Mouse (Mus musculus) cerebellum, postnatal 14 days (tissue): Measurements from ENCODE around the gene Narfl.

ENCODE experiments used
- DNase-seq, 2 experiments: peaks; one replicate each; pipeline ENCODE4 v3.0.0; 2021; ENCODE audit warnings: mixed read lengths in 2 of 2

Narfl gene

DNA sequence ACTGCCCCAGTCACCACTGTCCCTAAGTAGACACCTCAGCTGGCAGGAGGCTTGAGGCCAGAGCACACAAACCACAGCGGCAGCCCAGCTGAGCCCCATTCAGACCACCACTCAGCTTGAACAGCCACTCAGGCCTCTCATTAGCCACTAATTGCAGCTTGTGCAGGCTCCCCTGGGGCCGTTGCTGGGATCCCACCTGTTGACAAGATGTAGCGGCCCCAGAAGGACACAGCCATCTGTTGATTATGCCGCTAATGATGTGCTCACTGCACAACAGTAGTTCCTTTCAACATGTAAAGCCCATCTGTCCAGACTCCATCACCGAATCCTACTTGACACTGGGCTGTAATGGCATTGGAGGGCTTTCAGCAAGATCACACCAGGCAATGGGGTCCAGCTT is 7.7 kb upstream of the Narfl start:
- no peak for DNase-seq

DNA sequence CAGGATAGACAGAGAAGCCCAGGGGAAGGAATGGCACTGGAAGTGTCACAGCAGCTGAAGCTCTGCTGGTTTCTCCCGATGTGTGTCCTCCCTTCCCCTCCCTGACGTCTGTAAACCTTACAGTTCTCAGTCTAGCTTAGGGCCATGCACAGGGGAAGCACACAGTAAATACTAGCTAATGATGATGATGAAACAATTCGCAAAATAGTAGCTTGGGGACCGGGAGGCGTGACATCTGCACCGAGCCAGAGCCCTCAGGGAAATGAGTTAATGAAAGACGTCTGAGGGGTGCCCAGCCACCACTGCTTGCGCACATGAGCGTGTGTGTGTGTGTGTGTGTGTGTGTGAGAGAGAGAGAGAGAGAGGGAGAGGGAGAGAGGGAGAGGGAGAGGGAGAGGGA is 4.2 kb upstream of the Narfl start:
- DNase-seq, result no peak

DNA sequence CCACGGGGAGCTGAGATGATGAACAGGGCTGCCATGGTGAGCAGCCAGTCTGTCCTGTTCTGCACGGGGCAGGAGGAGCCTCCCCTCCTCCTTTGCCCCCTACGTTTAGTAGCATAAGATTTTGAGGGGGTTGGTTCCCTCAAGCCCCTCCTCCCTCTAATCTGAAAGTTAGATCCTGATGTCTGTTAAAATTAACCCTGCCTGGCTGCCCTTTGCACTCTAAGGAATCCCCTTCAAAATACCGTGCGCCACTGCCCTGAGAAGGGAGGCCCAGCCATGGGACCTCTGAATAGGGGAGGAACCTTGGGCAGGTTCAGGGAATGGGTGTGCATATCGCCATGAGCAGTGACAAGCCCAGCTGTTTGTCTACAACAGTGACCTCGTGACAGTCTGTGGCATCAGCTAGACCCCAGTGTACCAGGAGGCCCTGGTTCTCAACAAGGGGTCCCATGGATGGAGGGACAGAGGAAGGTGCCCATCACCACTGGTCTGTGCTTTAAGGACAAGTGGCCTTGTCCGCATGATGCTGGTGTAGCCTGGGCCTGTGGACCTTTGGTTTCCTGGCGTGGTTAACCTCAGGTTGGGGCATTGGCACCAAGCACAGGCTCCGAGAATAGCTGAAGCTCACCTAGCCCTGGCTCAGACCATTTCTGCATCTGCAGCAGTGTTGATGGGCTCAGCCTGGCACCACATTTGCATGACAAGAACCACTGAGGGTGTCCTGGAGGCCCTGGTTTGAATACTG is 1.9 kb downstream of the Narfl start:
- DNase-seq, result no peak

DNA sequence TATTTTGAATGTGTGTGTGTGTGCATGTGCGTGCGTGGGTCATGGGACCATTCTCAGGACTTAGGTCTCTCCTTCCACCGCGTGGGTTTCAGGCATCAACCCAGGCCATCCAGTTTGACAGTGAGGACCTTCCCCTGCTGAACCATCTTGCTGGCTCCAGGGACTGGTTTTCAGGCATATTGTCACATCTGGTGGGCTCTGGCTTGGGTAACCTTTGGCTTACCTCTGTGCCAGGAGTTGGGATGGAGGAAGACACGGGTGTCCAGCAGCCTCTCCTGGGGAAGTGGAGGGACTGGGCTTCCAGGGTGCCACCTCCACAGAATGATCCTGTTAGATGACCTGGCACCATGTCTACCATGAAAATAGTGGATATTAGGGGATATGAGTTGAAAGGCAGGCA is 4.4 kb downstream of the Narfl start:
- no peak for DNase-seq

DNA sequence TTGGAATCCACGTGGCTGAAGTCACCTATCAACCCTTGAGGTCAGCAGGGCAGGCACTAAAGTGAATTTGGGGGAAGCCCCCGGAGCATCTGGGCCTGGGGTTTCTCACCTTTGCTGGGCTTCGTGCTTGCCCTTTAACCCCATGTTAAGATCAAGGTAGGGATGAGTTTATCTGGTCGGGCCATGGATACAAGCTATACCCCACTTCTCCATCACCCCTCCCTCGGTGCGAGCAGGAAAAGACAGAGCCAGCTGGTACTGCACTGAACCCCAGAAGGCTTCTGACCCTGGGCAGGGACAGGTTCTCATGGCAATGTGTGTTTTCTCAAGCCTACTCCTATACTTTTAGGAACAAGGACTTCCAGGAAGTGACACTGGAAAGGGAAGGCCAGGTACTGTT is 7.8 kb downstream of the Narfl start:
- DNase-seq, result no peak

DNA sequence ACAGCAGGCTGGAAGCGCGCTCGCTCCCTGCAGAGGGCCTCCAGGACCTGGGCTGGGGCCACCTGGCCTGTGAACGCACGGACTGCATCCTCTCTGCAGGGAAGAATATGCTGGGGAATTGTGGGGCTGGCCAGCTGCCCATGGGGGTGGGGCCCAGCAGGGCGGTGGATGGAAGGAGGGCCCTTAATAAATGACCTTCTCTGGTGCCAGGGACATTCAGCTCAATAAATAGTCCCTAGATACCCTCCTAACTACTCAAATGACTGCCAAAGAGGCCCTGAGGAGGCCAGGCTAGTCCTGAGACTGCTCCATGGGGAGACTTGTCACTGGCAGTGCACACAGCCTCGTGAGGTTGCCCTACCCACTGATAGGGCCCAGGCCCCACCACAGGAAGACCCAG is 9.5 kb downstream of the Narfl start:
- peak; percentile 56 to 59 for DNase-seq

DNA sequence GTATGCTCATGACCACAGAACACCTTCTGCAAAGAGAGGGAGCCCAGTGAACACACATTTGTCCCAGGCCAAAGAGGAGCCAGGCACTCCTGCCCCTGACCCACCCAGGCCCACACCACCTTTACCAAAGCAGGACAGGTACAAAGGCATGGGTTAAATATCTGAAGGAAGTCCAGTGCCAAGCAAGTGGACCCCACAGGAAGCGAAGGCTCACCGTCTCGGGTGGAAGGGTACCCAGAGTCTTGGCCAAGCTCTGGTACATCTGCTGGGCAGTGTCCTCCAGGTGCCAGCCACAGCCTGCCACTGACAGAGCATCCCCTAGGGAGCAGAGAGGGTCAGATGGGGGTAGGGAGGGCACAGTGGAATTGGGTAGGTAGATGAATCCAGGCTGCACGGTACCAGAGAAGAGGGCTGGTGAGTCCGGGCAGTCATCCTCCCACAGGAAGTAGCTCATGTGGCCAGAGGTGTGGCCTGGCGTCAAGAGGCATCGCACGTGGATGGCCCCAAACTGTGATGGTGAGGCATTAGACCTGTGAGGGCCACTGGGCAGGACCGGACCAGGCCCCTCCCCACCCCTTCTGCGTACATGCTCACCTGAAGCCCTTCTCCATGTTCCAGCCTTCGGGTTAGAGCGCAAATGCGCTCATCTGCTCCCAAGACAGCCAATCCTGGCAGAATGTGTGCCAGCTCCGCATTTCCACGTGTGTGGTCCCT is 10.4 kb downstream of the Narfl start:
- no peak for DNase-seq

DNA sequence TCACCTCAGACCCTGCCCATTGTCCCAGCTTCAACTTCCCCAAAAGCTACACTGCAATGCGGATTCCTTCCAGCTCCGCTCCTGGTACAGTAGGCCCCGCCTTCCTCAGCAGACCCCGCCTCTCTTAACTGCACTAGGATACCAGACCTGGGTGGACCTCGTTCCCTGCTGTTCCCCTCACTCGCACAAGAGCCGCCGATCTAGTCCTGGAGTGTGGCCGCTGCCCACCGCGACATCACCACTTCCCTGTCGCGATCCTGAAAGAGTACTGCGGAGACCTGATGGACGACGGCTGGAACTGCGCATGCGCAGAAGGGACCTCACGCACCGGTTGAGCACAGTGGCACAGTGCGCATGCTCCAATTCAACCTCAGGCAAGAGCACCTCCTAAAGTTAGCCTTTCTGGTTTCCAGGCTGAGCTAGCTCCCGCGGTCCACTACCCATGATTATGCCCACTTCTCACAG is 11.7 kb downstream of the Narfl start, which contains the start of gene Haghl:
Haghl (minus strand) TSS at position 393 of the 465 bp plus-strand sequence.
- DNase-seq, result peak; percentile 98

DNA sequence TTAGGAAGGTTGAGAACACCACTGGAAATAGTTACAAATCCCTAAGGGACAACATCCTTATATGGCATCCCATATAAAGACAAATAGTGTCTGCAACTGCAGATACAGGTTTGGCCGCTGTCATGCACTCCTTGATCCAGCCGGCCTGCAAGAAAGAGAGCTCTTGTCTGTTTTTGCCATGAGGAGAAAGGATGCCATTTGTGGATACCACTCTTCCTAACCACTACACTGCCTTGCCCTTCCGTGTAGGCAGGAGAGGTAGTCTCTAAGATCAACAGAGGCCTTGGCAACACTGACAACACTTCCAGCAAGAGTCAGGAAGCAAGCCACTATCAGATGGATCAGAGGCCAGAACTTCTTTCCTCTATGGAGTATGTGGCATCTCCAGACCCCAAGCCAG is 12.7 kb downstream of the Narfl start, which contains the start of gene Ccdc78:
Ccdc78 (plus strand) TSS at position 301 of the 400 bp plus-strand sequence.
- no peak for DNase-seq

DNA sequence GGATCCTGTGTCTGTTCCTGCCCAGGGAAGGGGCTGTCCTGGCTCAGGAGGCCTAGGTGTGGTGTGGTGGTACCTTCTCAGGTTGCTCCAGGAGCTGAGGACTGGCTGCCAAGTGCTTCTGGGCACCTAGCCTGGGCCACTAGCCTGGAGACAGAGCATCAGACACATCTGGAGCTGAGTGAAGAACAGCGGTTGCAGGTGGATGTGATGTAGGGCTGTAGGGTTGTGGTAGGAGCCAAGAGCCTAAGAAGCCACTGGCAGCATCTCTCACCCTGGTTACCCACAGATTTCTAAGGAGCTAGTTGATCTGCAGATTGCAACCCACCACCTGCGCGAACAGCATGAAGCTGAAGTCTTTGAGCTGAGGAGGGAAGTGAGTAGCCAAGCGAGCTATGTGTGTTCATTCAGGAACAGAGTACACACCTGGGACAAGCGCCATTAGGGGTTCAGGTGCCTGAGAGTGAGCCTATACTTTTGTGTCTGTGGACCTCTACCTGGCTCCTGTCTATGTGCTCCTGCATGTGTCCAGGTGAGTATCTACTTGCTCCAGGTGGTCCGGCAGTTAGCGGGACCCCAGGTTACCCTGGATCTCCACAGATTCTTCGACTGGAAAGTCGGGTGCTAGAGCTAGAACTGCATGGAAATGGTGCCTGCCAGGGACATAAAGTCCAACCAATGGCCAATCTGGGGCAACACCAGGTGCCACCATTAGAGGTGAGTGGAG is 13.4 kb downstream of the Narfl start:
- no peak for DNase-seq

DNA sequence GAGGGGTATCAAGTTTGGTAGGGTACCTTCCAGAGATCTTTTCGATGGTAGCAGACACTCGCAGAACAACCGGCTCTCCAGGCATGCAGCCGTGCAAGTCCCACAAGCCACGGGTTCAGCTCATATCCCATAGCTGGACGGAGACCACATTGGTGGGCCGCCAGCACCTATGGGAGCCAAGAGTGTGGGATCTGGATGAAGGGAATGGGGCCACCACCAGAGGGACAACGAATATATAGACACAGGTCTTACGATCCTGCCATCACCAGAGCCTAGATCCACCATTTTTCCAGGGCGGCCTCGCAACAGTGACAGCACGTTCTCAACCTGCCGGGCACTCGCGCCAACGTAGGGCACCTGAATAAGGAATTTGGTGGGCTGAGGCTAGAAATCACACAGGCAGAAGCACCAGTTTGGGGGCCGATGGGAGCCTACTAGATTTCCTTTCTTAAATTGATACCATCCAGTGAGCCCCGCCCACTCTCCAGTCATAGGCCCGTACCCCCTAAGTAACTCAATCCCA is 17.8 kb downstream of the Narfl start:
- DNase-seq, result peak in 1 of 2 experiments; percentile 55

DNA sequence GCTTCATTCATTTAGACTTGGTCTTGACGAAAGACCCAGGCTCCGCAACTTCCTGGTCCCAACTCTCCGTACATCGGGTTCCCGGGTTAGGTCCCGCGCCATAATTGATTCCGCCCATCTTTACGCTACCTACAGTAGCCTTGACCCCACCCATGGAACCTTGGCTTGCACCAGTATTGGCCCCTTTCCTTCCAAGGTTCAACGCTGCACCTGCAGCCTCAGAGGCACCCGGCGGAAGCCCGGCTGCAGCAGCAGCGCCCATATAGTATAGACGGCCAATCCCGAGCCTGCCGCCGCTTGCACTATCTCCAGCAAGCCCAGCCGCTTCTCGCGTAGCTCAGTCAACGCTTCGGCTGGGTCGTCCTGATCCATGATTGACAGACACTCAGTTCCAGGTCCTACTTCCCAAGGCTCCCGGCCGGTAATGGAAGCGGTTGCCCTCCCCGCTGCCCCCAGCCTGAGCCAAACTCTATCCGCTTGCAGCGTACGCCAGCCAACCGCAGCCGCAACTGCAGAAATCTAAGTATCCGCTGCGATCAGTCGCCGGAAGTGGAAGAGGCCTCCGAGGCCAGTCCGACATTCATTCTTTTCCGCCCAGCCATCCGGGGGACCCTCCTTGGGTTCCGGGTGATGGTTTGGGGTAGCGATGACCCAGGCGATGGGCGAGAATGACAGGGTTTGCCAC is 18.4 kb downstream of the Narfl start:
- peak; percentile 94 for DNase-seq

DNA sequence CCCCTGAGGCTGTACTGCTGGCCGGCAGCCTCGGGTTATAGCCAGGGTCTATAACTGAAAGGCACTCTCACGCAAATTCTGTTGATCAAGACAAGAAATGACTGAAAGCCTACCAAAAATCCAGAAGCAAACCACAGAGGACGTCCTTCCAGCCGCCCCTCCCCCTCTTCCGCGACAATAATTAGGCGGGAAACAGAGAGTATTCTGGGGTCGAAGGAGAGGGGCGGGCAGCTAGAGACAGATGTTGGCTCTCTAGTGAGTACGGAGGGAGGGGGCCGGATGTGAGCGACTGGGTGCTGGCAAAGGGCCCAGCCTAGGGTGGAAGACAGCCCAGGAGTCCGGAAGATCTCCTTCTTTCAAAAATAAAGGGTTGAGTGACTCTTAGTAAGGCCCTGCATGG is 19.0 kb downstream of the Narfl start, which contains the start of gene Fam173a:
Fam173a (minus strand) TSS at position 287 of the 400 bp plus-strand sequence.
- DNase-seq, result peak; percentile 65 to 73

DNA sequence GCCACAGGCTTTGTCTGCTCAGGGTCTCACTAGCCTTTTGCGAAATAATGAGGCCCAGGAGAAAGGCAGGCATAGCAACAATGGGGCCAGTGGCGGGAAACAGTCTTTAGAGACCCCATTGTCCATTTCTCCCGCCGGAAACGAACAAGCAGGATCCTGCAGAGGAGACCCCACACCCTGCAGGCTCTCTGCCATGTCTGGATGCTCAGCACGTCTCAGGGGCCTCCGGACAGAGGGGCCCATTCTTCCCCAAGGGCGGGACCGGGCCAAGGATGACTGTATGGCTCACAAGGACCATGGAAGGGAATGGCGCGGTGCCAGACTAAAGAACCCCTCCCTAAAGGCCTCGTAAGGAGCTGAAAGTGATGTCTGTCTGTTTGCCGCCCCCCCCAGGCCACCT is 20.6 kb downstream of the Narfl start:
- no peak for DNase-seq

DNA sequence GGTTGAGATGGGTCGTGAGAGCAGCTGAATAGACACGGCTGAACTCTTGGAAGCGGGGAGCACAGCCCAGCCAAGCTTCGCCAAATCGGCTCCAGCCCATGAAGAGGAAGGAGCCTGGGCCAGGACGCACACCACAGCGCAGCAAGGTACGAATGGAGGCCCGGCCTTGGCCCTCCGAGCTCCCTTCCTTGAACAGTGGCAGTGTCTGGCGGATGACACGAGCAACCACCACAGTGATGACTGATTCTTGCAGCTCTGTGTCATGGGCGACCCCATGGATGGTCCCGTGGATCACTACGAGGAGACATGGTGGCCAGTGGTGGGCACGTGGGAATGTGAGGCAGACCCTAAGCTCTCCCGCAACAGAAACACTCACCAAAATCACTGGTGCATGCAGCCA is 21.4 kb downstream of the Narfl start:
- DNase-seq, result no peak

DNA sequence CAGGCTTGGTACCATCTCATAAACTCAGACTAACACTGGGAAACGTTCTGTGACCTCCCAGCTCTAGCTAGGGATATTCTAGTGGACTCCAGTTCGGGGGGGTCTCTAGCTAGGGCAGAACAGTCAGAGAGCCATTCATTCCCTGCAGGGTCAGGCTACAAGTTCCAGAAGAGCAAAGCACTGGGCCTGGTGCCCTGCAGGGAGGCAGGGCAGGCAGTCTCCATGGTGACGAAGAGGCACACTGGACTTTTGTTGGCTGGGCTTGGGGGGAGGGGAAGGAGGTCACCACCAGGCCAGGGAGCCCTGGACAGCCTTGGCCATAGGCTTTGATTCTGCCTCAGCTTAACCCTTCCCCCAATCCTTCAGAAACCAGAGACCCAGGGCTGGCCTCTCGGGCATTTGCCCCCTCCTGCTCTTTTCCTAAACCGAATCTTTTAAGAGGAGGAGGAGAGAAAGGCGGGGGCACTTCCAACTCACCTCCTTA is 22.1 kb downstream of the Narfl start, which contains the start of gene AC134908.4:
AC134908.4 (minus strand) TSS at position 51 of the 484 bp plus-strand sequence.
- no peak for DNase-seq

DNA sequence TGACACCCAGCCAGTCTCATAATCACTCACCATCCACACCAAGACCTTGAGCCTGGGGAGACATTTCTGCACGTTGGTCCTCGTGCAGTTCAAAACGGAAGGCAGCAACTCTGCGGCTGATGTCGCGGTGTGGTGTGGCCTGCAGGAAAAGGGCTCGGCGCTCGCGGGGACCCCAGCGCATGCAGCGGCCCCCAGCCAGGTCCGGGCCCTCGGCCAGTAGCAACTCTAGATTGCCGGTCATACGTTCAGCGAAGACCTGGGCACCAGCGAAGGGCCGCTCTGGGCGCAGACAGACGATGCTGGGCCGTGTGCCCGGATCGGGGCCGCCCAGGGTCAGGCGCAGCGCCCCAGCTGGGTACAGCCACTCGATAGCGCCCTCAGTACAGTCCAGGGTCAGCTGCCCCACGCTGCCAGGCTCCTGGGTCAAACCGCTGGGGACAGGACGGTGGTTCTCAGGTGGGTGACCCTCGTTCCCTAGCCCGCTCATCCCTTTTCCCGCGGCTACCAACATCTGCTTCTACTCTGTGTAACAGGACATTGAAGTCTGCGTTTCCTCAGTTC is 22.7 kb downstream of the Narfl start:
- no peak for DNase-seq

DNA sequence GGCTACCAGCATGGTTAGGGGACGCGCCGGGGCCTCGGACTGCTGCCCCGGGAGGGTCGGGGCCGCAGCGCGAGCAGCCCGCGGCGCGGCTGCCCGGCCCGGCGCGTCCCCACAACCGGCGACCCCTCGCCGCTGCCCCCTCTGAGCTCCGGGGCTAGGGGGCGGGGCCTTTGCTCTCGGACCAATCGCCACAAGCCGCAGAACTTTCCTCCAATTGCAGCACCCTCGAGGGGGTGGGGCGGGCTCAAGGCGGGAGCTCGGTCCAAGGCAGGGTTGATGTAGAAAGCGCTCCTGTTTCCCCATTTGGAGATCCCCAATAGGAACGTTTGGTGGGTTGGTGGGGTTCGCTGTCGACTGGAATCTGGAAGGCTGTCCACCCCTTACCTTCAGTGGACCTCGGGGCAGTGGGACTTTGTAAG is 23.4 kb downstream of the Narfl start, which contains the start of gene Metrn:
Metrn (minus strand) TSS at position 186 of the 419 bp plus-strand sequence.
- peak; percentile 73 to 81 for DNase-seq

DNA sequence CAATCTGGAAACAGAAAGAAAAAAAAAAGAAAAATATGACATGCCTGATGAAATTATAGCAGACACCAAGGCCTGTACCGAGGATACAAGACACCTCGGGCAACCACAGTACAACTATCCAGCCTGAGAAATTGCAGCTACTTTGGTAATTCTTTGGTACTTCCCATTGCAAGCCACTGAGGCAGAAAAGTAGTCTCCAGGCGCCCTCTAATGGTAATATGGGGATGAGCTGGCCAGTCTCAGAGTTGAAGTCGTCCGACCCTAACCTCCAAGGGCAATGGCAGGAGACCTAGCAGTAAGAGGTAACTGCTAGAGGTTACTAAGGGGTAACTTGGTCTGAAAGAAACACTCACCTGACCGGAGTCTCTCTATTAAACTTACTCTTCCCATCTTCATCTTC is 27.5 kb downstream of the Narfl start:
- peak; percentile 78 to 80 for DNase-seq

DNA sequence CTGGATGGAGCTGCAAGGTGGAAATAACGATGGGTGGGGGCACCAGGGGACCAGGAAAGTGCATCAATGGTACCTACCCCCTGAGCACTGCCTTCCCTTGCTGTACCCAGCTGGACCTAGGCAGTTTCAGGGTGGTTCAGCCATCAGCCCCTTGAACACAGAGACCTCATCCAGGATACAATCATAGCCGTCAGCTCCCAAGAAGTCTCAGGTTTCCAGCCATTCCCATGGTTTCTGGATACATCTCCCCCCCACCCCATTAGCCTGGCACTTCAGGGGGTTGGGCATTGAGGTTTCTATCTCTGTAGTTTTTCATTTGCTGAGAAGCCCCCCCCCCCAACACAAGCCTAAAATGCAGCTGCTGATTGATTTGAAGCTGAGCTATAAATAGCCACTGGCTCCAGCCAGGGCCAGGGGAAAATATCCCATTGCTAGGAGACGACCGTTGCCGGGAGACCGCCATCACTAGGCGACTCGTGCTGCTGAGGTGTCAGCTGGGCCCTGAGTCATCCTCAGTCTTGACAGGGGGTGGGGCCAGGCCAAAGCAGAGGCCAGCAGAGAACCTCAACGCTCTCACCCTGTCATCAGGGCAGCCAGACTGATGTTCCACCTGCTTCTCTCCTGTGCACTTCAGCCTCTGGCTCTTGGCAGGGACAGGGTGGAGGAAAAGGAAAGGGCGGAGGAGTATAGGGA is 29.4 kb downstream of the Narfl start:
- peak; percentile 59 to 77 for DNase-seq

DNA sequence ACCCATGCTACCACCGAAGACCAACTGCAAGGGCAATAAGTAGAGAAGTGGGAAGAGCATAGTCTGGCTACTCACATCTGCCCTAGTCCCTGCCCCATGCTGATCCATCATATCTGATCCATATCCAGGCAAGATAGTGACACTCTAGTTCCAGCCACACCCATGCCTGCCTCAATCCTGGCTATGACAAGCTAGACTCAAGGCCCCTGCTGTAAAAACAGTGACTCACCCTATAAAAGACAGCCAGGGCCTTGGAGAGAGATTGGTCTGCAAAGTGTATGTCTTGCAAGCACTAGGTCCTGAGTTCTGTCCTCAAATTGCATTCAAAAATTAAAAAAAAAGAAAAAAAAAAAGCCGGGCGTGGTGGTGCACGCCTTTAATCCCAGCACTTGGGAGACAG is 32.9 kb downstream of the Narfl start:
- DNase-seq, result no peak
